Mouse (Mus musculus) small intestine, adult 2 months (tissue): ENCODE results near the gene Fkbp14. TPM values are rescaled to one million over a fixed set of nuclear protein-coding genes. Genes with fewer than 3 reads are reported as not detected.

Experiments
- H3K27ac ChIP-seq: fragments of 200-500 bp; 2 replicates; pipeline ENCODE4 v1.5.1; 2012; ENCODE audit warnings: low read depth, low read length, control low read depth, inconsistent platforms; ENCODE audit not compliant: insufficient read depth
- H3K27me3 ChIP-seq: fragments of 200-500 bp; 2 replicates; pipeline ENCODE4 v1.6.1; 2012; ENCODE audit warnings: mild to moderate bottlenecking, moderate library complexity, low read length, inconsistent platforms; ENCODE audit not compliant: control insufficient read depth, insufficient read depth
- H3K36me3 ChIP-seq: fragments of 200-500 bp; 2 replicates; pipeline ENCODE4 v1.6.1; 2012; ENCODE audit warnings: mild to moderate bottlenecking, low read length, control low read depth, inconsistent platforms; ENCODE audit not compliant: control insufficient read depth, insufficient read depth
- H3K4me1 ChIP-seq: fragments of 200-500 bp; 2 replicates; pipeline ENCODE4 v1.6.1; 2012; ENCODE audit warnings: low read length, inconsistent platforms, mixed read lengths; ENCODE audit not compliant: control insufficient read depth, insufficient read depth, insufficient read length
- H3K4me3 ChIP-seq: fragments of 200-500 bp; 2 replicates; pipeline ENCODE4 v1.5.1; 2012; ENCODE audit warnings: low read depth, mild to moderate bottlenecking, control low read depth, inconsistent platforms, low read length, moderate library complexity
- CTCF ChIP-seq: fragments of 200-500 bp; IDR thresholded peaks from 2 replicates; pipeline ENCODE4 v1.5.1; 2012; ENCODE audit warnings: low read depth, mild to moderate bottlenecking, control low read depth, inconsistent platforms, low read length, moderate library complexity, mixed read lengths; ENCODE audit not compliant: insufficient replicate concordance, insufficient read length; ENCODE audit errors: extremely low read depth
- POLR2A ChIP-seq: fragments of 200-500 bp; IDR thresholded peaks from 2 replicates; pipeline ENCODE4 v1.6.1; 2012; ENCODE audit warnings: low read depth, mild to moderate bottlenecking, control low read depth, inconsistent platforms, low read length, moderate library complexity
- WGBS: fragments of 180-500 bp; shearing (Covaris S2); methylation state at CpG from one replicate; pipeline ENCODE4 v1.1.7; 2018; 5-methylcytosine and 5-hydroxymethylcytosine counted together
- polyA plus RNA-seq: library from polyadenylated mRNA; depleted of rRNA; stranded (reverse); fragments of >200 nt; gene quantifications from 2 replicates; pipeline ENCODE4 v1.2.3, GENCODE M21; 2012; rRNA removed

Gene Fkbp14
- polyA plus RNA-seq = 0.27 and 0.30 TPM in 2 replicates

DNA sequence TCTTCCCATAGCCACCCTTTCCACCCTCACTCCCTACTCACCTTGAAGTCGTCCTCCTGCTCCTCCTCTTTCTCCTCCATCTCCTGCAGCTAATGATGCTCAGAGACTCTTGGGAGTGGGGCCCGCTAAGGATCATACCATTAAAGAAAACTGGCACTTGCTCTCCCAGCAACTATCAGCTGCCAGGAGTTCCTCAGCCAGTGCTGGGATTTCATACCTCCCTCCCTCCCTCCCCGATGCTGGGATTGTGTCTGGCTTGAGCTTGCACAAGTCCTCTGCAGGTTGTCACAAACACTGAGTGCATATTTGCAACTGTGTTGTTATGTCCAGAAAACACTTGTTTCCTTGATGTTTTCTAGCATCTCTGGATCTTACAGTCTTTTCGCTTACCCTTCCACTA lies at the start of gene Fkbp14:
Gene Fkbp14 (minus strand): TSS at position 101 of the 400 bp plus-strand sequence.
- WGBS = 72% methylated on average over 4 of the region's 4 CpGs
- peak within 1 kb of the TSS; percentile 22 for H3K27ac ChIP-seq
- H3K4me1 ChIP-seq = peaks cover 18% of the 10 kb centered on the region; the same call in 1 of the 2 replicates
- H3K36me3 ChIP-seq = peaks cover 2% of the 10 kb centered on the region; the same call in 1 of the 2 replicates
- H3K4me3 ChIP-seq = no peak within 1 kb of the TSS
- TF ChIP-seq CTCF (no peak), POLR2A (no peak)
- H3K27me3 ChIP-seq = no peaks in the 10 kb centered on the region

DNA sequence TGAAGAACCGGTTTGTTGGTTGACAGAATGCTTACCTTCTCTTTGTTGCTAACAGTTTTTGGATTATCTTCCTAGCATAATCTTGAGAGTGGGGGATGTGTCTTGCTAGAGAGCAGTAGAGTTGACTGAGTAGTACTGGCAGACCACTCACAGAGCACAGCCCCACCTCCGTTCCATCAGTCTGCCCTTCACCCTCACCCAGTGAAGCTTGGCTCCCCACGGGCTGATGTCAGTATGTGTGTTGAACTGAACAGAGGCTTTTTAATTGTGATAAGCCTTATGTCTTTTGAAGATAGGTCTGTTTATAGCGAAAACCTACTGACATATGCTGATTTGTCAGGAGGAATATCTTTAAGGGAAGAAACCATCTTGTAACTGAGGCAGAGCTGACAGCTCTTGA lies 46.1 kb upstream of the Fkbp14 start:
- TF ChIP-seq CTCF (no peak), POLR2A (no peak)
- no peak overlapping the region for H3K27ac ChIP-seq
- 90% methylated on average over 4 of the region's 4 CpGs for WGBS
- peaks cover 24% of the 10 kb centered on the region for H3K36me3 ChIP-seq
- H3K27me3 ChIP-seq = no peaks in the 10 kb centered on the region
- no peaks in the 10 kb centered on the region for H3K4me1 ChIP-seq
- no peak overlapping the region for H3K4me3 ChIP-seq

DNA sequence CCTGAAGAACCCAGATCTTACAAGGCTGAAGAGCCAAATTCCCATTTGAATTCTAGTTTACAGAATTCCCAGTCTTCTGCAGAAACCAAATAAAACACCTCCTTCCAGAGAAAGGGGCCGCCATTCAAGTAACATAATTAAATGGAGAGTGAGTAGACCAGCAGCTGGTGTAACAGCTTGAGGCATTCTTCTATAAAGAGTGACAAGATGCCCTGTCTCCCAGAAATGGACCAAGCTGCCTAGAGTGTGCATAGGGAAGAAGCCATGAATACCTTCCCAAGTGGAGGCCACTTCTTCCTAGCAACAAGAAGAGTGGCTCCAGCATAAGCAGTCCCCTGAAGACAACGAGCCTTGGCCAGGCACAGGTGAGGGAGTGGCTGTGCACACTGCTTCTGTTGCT lies 44.8 kb upstream of the Fkbp14 start:
- TF ChIP-seq POLR2A (no peak), CTCF (no peak)

DNA sequence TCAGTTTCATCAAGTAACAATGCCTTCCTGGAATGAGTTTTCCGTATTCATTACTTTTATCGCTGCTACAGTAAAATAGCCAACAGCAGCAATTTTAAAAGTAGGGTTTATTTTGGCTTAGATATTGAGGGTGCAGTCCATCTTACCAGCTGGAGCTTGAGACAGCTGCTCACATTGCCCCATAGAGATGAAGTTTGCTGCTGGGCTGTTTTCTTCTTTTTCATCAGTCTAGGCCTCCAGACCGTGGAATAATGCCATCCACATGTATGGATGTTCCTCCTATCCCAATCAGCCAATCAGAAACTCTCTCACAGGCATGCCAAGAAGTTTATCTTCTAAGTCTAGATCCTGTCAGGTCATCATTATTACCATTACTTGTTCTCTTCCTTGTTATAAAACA lies 42.8 kb upstream of the Fkbp14 start:
- Histone ChIP-seq H3K4me3 (no peak overlapping the region), H3K36me3 (peaks cover 43% of the 10 kb centered on the region), H3K27me3 (no peaks in the 10 kb centered on the region), H3K4me1 (no peaks in the 10 kb centered on the region), H3K27ac (no peak overlapping the region)
- 97% methylated on average over 3 of the region's 3 CpGs for WGBS
- TF ChIP-seq POLR2A = no peak
- TF ChIP-seq CTCF = no peak

More for the DNA sequence above, 44.8 kb upstream of the Fkbp14 start:
- H3K4me1 ChIP-seq = no peaks in the 10 kb centered on the region
- H3K27me3 ChIP-seq = no peaks in the 10 kb centered on the region
- H3K27ac ChIP-seq = no peak overlapping the region
- no peak overlapping the region for H3K4me3 ChIP-seq
- 86% methylated on average over 2 of the region's 2 CpGs for WGBS
- H3K36me3 ChIP-seq = peaks cover 32% of the 10 kb centered on the region

DNA sequence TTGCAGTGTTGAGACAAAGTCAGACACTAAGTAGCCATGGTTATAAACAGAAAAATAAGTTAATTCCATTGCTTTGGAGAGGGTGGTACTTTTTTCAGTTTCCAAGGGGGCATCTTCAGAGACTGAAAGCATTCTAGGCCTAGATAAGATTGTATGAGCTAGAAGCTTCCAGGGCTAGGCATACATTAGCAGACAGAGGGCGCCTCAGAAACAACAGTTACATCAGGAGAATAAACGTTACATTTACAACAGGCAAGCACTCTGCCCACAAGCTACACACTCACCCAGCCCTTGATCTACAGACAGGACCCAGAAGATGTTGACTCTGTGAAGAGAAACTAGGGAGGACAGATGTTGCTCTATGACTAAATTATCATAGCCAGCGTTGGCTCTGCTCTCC lies 34.4 kb upstream of the Fkbp14 start:
- no peak for TF ChIP-seq POLR2A
- no peak for TF ChIP-seq CTCF
- H3K27ac ChIP-seq = no peak overlapping the region
- WGBS = 54% methylated on average over 3 of the region's 3 CpGs
- no peaks in the 10 kb centered on the region for H3K27me3 ChIP-seq
- no peak overlapping the region for H3K4me3 ChIP-seq
- peaks cover 41% of the 10 kb centered on the region for H3K36me3 ChIP-seq
- H3K4me1 ChIP-seq = no peaks in the 10 kb centered on the region

DNA sequence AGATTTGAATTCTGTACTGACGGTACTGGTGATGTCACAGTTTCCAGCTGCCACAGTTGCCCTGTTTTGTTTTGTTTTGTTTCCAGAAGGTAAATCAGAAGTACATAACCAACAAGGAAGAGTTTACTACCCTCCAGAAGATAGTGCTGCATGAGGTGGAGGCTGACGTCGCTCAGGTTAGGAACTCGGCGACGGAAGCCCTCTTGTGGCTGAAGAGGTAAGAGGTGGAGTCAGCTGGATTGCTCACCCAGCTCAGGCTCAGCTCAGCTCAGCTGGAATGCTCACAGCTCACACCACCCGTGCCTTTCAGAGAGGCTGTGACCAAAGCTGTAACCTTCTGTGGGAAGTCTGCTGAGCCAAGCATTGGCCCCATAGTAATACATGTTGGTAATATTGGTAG lies 32.6 kb upstream of the Fkbp14 start:
- Histone ChIP-seq H3K27ac (no peak overlapping the region), H3K36me3 (peaks cover 39% of the 10 kb centered on the region), H3K4me3 (no peak overlapping the region), H3K4me1 (no peaks in the 10 kb centered on the region), H3K27me3 (no peaks in the 10 kb centered on the region)
- WGBS = 41% methylated on average over 7 of the region's 7 CpGs
- no peak for TF ChIP-seq POLR2A
- TF ChIP-seq CTCF = peak; percentile 55; the same call in 1 of the 2 replicates

DNA sequence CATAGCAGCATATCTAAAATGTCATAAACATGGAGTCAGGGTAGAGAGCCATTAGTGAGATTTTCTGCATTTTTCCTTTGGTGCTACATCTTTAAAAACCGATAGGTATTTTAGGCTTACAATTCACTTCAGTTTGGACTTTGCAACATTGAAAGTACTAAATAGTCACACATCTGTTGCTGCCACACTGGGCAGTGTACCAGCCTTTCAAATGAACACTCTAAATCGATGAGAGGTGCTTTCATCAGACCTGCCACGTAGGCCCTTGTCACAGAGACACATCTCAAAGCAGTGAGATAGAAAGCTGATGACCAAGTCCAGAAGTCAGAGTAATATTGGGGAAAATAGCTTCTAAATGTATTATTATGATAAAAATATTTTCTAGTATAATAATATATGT lies 31.3 kb upstream of the Fkbp14 start:
- no peaks in the 10 kb centered on the region for H3K4me1 ChIP-seq
- WGBS = 90% methylated on average over 3 of the region's 3 CpGs
- TF ChIP-seq CTCF (no peak), POLR2A (no peak)
- H3K27me3 ChIP-seq = no peaks in the 10 kb centered on the region
- H3K27ac ChIP-seq = no peak overlapping the region
- no peak overlapping the region for H3K4me3 ChIP-seq
- peaks cover 36% of the 10 kb centered on the region for H3K36me3 ChIP-seq

DNA sequence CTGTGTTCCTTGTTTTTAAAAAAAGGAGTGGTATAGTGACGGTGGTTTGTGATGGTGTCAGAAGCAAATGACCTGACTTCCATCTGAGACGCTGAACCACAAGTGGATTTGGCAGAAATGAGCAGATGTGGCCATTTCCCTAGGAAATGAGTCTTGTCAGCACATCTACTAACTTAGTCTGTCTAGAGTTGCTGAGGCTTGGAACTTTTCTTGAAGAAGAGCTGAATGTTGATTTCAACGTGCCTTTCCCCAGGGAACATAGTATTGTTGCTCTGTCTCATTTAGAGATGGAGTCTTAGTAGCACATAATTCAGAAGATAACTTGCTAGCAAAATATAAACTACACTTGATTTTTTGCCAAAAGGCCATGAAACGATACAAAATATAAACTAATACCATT lies 23.2 kb upstream of the Fkbp14 start:
- no peak overlapping the region for H3K27ac ChIP-seq
- no peaks in the 10 kb centered on the region for H3K27me3 ChIP-seq
- no peak overlapping the region for H3K4me3 ChIP-seq
- no peaks in the 10 kb centered on the region for H3K4me1 ChIP-seq
- WGBS = 73% methylated on average over 4 of the region's 4 CpGs
- H3K36me3 ChIP-seq = peaks cover 41% of the 10 kb centered on the region
- no peak for TF ChIP-seq CTCF
